Mouse (Mus musculus): ENCODE results near the gene Pitpnc1.

Gene Pitpnc1

GRCm38 (mm10) chr11:107443121-107444095 is 27.1 kb downstream of the Pitpnc1 start:
- no peak for DNase-seq (ENCODE audit: low spot score in 2 of 2)

- DNase-seq (ENCODE audit: low spot score in 2 of 2), result no peak
These were observed 29.4 kb downstream of the Pitpnc1 start for GRCm38 (mm10) chr11:107441050-107441449.

GRCm38 (mm10) chr11:107438140-107438539 is 32.4 kb downstream of the Pitpnc1 start:
- DNase-seq (ENCODE audit: low spot score in 2 of 2), result no peak

- DNase-seq (ENCODE audit: low spot score in 2 of 2), result no peak
These were observed 32.8 kb downstream of the Pitpnc1 start for GRCm38 (mm10) chr11:107437723-107438122.

GRCm38 (mm10) chr11:107435776-107436449 is 34.6 kb downstream of the Pitpnc1 start:
- DNase-seq (ENCODE audit: low spot score in 2 of 2), result no peak

GRCm38 (mm10) chr11:107431197-107431965 is 39.1 kb downstream of the Pitpnc1 start:
- DNase-seq (ENCODE audit: low spot score in 2 of 2), result no peak

- DNase-seq (ENCODE audit: low spot score in 2 of 2), result no peak
These were observed 42.5 kb downstream of the Pitpnc1 start for GRCm38 (mm10) chr11:107428011-107428410.

- no peak for DNase-seq (ENCODE audit: low spot score in 2 of 2)
These were observed 46.3 kb downstream of the Pitpnc1 start for GRCm38 (mm10) chr11:107424176-107424575.

- DNase-seq (ENCODE audit: low spot score in 2 of 2), result no peak
These were observed 48.1 kb downstream of the Pitpnc1 start for GRCm38 (mm10) chr11:107422356-107422754.

GRCm38 (mm10) chr11:107421751-107422355 is 48.6 kb downstream of the Pitpnc1 start:
- no peak for DNase-seq (ENCODE audit: low spot score in 2 of 2)

GRCm38 (mm10) chr11:107419925-107420324 is 50.6 kb downstream of the Pitpnc1 start:
- no peak for DNase-seq (ENCODE audit: low spot score in 2 of 2)

- DNase-seq (ENCODE audit: low spot score in 2 of 2), result no peak
These were observed 53.4 kb downstream of the Pitpnc1 start for GRCm38 (mm10) chr11:107417041-107417583.

- no peak for DNase-seq (ENCODE audit: low spot score in 2 of 2)
These were observed 54.0 kb downstream of the Pitpnc1 start for GRCm38 (mm10) chr11:107416561-107416926.

- no peak for DNase-seq (ENCODE audit: low spot score in 2 of 2)
These were observed 54.5 kb downstream of the Pitpnc1 start for GRCm38 (mm10) chr11:107415901-107416560.

GRCm38 (mm10) chr11:107414996-107415747 is 55.3 kb downstream of the Pitpnc1 start:
- no peak for DNase-seq (ENCODE audit: low spot score in 2 of 2)

- peak in 1 of 2 experiments; percentile 40 for DNase-seq (ENCODE audit: low spot score in 2 of 2)
These were observed 57.2 kb downstream of the Pitpnc1 start for GRCm38 (mm10) chr11:107413251-107413655.

GRCm38 (mm10) chr11:107412128-107412527 is 58.4 kb downstream of the Pitpnc1 start:
- DNase-seq (ENCODE audit: low spot score in 2 of 2), result no peak

- no peak for DNase-seq (ENCODE audit: low spot score in 2 of 2)
These were observed 58.9 kb downstream of the Pitpnc1 start for GRCm38 (mm10) chr11:107411576-107411975.

- no peak for DNase-seq (ENCODE audit: low spot score in 2 of 2)
These were observed 59.7 kb downstream of the Pitpnc1 start for GRCm38 (mm10) chr11:107410804-107411203.
